Mouse (Mus musculus) small intestine, adult 10 weeks (tissue): ENCODE measurements around the gene Cxcr4. TPM values are rescaled to one million over a fixed set of nuclear protein-coding genes. Genes with fewer than 3 reads are reported as not detected.

ENCODE experiments used
- polyA plus RNA-seq: library from polyadenylated mRNA; stranded (reverse); fragments of 350-450 nt; fragmentation: Illumina TruSeq; extraction: RNeasy Lipid Tissue Mini Kit (QIAGEN cat#74804); gene quantifications from one replicate; pipeline ENCODE4 v1.2.3, GENCODE M21; 2014; ENCODE audit warnings: low replicate concordance

Gene Cxcr4
- 5.3 TPM for polyA plus RNA-seq

GRCm38 (mm10) chr1:128592211-128592741 lies at the start of gene Cxcr4:
Gene Cxcr4, minus strand, starts transcription at chr1:128592293.

Other genes with a start within 250 kb of the Cxcr4 start
- 33.3 TPM for gene Mcm6, start 232.6 kb downstream of the Cxcr4 start, polyA plus RNA-seq
- gene Dars, start 174.9 kb downstream of the Cxcr4 start, polyA plus RNA-seq: 113 TPM